Mouse (Mus musculus) T-helper 17 cell (primary cell): Measurements from ENCODE around the gene Zbtb16.

Experiments
- in situ Hi-C, 2 experiments: fragments of 300-600 bp; cut with MboI, MseI; formaldehyde crosslinking; loops; 1 replicate in 1 of 2; 2 replicates in 1 of 2; pipeline ENCODE4 v1.15.1; 2025; ENCODE audit warnings: high pct_unique_total_duplicates in 2 of 2

Zbtb16 gene

DNA sequence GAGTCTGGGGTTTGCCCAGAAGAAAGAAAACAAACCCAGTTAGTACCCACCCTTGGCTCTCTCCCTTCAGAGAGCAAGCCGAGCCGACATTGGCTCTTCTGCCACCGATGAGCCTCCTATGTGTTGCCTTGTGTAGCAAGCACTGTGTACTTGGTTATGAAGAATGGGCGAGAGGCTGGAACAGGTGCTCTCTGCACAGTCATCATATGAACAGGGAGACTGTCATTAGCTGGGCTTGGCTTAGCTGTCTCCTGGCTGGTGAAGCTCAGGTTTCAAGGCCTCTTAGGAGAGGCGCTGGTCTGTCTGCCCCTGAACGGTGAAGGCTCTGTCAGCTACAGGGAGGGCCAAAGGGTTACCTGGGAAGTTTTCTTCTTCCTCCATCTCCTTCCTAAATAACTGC is 62.9 kb downstream of the Zbtb16 start:
- in situ Hi-C loops, result no loop called here

DNA sequence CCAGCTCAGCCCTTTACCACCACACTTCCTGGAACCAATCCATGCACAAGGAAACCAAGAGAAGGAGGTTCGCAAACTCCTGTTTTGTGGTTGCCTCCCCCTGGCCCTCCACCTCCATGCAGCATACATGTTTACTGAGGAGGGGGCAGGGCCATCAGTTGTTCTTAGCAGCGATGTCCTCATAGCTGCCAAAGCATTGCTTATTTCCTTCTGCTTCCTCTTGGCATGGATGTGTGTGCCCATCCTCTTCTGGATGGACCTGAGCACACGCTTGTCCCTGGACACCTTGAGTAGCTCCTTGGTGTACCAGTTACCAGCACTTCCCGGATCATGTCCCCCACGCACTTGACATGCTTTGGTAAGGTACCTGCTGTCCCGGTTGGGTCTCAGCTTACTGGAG is 64.5 kb downstream of the Zbtb16 start:
- in situ Hi-C loops, result no loop called here

DNA sequence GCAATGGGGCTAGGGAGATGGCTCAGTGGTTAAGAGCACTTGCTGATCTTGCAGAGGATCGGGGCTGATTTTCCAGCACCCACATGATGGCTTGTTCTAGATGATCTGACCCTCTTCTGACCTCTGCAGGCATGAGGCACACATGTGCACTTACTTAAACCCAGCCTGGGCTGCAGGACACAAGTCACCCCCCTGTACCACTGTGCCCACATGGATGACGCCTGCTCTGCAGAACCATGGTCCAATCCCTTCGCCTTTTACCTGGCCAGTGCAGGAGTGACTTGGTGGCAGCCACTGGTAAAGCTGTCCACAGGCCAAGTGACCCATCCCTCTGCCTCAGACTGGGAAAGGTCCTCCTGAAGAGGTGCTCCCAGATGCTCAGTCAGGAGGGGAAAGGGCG is 67.1 kb downstream of the Zbtb16 start:
- in situ Hi-C loops, result no loop called here

DNA sequence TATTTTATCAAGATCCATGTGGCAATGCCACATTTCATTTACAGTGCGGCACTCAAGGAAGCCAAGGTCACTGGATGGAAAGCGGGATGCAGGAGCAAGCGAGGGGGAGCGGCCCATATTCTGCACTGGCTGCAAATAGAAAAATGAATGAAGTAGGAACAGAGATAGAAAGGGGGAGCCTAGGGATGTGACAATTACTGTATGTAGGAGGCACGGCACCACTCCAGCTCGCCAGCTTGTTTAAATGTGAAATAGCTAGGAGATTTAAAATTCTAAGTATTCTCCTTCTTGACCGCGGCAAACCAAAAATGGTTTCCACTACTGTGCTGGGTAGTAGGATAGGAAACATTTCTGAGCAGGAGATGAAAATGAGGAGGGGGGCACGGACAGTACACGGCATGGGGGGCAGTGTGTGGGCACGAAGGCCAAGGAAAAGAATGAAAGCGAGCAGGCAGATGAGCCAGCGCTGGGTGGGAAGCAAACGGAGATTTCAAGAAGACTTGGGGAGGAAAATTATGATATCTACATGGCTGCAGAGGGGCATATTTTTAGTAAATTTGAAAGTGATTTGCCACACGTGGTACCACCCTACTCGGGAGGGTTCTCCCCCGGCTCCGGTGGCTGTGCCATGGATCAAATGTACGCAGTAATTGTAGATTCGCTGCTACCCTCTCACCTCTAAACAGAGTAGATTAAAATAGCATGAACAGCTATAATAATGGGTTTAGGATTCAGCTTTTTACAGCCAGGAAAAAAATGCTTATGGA is 68.2 kb downstream of the Zbtb16 start:
- in situ Hi-C loops, result no loop called here

DNA sequence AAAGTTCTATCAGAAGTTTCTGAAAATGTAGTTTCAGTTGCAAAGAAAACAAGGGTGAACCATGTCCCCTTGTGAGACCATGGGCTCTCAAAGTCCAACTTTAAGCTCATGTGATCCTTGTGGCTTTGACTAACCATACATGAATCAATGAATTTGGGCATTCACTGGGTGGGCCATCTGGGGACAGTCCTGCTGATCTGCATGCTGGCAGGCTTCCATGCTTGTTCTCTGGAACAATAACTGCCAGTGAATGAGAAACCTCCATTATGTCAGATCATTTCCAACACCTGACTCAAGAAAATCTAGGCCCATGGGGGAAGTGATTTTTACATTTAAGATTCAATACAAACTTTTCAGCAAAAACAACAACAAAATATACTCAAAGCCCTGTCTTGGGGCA is 70.1 kb downstream of the Zbtb16 start:
- in situ Hi-C loops, result no loop called here

DNA sequence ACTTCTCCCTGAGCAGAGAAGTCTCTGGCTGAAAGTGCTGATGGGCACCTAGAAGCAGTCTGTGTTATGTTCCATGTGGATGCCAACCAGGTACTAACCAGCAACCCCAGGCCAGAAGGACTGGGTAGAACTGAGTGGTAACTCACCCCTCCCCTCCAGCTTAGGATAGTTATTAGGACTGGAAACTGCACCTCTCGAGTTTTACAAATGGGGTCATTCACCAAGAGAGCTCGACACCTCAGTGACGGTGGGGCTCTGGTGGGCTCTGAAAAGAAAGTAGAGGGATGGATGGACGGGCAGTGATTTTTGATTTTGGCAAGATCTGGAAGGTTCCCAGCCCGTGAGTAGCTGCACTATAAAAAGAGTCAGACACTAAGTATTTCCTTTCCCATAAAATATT is 71.7 kb downstream of the Zbtb16 start:
- in situ Hi-C loops, result no loop called here

DNA sequence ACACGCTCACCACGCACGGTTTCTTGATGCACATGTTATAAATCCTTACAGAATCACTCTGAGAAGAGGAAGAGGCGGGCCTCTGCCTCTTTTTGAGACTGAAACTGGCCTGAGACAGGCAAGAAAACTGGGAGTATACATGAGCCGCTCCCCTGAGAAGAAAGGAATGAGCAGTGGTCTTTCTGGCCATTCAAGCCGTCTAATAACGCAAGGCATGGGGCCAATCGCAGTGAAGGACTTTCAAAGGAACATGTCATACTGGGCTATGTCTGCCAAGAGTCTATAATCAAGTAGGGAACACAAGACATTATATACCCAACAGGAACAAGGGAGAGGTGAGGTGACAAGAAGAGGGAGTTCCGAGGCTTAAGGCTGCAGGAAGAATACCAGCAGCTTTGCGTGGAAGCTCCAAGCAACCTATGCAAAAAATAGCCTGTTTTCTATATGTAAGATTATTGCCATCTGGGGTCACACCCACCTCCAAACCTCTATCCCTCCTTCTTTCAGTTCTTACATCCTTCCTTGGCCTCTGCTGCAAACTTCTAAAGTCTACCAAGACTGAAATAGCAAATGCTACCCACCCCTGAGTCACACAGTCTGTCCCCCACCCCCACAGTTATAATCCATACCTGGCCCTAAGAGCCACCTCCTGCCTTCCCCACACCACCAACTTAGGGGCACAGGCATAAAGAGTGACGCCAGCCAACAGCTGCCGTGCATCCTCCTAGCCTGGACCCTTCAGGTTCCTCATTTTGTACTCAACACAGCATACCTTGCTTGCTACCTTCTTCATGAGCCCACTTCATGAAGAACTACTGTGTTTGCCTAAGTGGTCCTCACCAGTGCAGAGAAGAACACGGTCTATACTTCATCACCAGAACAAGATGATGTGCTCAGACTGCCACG is 74.0 kb downstream of the Zbtb16 start:
- in situ Hi-C loops, result no loop called here

DNA sequence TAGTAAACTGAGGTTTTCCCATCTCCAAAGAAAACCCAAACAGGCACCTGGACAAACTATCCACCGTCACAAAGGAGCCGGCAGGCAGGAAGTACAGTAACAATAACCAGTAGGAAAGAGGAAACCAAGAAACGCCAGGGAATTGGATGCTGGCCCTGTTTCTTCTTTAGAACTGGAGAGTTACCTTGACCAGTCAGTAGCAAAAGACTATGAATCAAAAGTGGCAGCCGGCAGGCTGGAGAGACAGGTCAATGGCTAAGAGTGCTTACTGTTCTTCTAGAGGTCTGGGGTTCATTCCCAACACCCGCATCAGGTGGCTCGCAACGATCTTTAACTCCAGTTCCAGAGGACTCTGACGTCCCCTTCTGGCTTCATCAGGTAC is 74.9 kb downstream of the Zbtb16 start:
- in situ Hi-C loops, result no loop called here

DNA sequence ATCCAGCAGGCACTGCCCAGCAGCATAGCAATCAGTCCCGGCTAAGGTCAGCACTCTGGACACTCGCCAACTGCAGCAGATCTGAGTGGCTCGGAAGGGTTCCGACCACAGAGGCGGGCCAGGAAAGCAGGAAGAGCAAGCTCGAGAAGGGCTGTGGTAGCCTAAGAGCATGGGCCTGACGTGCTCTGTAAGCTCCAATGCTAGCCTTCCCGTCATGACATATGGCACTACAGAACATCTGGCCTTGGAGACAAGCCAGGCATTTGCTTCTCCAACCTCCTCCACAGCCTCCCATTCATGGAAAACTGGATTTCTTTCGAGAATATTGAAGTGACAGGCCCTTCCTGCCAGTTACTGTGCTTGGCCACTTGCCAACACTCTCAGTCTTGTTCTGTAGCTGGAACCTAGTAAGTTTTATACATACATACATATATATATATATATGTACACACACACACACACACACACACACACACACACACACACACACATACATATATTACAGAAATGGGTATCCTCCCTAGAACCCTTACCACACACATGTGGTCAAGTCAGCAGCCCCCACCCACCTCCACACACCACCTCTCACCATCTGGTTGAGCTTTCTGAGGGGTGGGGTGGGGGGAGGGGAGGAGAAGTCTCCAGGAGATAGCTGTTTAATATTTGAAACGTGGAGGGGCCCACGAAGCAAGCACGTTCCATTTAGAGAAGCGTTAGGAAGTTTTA is 75.4 kb downstream of the Zbtb16 start:
- in situ Hi-C loops, result no loop called here

DNA sequence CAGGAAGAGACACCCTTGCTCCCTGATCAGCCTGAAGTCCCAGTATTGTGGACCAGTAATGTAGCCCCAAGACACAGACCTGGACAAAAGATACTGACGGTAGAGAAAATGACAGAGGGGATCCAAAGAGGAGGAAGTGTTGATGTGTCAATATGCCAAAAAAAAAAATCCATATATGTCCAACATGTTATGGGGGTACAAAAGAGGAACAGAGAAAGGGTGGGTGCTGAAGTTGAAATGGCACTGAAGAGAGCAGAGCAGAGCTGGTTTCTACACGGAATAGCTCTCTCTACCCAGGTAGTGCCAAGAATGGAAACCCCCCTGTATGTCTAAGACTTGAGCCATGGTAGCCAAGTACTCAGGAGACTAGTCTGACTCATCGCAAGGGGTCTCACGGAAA is 76.9 kb downstream of the Zbtb16 start:
- in situ Hi-C loops, result no loop called here

DNA sequence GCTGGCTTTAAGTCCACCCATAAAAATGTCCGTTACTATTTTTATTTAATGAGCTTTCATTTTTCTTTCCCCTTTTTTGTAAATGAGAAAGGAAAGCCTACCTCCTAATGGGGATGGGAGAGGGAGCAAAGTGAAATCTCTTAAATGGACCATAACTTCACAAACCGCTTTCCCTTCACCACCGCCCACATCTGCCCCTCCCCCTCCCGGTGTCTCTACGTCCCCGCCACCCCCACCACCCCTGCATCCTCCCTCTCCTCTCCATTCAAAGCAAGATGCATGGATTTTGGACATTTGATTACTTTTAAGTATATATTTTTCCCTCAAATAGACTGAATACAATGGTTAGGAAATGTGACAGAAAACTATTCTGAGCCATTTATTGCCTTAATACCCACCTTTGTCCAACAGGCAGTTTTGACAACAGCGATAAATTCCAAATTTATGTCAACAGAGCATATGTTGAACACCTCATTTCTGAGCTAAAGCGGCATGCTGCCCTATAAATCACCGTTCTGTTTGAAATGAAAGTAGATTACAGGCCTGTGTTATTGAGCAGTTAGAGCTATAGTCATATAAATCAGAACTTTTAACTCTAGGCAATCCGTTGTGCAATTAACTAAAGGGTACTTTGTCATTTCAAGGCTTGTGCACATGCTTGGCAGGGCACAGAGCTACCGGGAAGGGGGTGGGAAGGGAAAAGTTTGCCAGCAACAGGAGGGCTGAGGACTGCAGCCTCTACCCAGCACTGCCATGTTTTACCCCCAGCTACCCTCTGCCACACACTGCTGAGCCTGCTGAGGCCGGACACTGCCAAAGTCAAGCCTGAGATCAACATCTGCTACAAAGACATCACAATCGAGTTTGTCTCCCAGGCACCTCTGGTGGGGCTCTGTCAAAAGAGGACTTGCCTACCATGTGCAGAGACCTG is 78.1 kb downstream of the Zbtb16 start:
- in situ Hi-C loops, result no loop called here

DNA sequence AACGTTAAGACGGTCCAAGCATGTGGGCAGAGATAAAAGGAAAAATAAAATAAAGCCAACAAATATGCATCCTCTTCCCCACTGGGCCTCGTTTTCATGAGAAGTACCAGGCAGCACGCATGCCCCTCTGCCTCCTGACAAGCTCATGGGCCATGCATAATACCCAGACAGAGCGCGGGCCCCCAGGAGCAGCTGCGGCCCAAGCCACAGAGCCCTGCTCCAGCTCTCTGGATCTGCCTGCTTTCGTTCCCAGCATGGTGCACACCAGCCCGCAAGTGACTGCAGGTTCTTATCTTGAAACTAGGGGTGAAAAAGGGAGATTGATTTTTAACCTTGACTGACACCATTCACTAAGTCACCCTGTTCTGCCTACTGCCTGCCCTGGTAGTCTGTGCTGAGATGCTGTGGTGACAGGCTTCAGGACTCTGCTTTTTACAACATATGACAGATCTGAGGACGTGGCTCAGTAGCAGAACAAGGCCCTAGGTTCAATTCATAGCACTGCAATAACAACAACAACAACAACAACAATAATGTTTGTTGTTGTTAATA is 79.7 kb downstream of the Zbtb16 start:
- in situ Hi-C loops, result no loop called here

DNA sequence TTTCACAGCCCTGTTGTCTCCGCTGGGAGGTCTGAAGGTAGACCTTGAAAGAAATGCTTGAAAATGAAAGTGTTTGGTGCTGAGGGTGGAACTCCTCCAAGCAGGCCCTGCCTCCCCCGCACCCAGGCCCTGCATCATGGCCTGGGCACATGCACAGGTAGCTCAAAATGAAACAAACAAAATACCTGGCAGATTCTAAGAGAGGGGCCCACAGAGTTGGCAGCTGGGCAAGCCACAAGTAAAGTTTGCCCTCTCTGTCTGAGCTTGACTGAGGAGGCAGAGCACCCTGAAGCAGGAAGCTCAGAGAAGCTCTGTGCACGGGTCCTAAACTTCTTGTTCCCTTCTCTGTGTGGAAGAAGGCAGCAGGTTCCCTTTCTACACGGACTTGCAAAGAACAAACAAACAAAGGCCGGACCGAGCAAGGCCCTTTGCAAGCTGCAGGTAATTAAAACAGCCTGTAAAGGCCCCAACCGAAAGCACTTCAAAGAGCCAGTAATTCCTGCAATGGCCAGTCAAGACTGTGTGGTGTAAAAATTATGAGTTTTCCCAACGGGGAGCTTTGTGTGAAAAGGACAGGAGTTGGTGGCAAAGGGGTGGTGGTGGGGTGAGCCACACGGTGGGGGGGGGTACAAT is 80.5 kb downstream of the Zbtb16 start:
- in situ Hi-C loops, result no loop called here

DNA sequence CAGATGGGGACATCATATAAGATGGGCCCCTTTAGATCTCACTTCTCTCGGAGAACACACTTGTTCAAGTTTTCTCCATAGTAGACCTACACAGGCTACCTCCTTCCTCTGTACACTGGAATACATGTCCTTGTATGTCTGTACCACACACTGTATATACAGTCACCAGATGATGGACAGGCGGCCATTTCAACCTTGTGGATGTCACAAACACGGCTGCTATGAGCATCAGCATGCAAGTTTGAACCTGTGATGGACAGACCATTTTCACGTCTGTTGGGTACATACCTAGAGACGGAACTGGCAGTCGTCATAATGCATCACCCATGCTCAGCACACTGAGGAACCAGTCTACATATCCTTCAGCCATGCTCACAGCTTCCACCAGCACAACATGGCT is 81.6 kb downstream of the Zbtb16 start:
- in situ Hi-C loops, result no loop called here

DNA sequence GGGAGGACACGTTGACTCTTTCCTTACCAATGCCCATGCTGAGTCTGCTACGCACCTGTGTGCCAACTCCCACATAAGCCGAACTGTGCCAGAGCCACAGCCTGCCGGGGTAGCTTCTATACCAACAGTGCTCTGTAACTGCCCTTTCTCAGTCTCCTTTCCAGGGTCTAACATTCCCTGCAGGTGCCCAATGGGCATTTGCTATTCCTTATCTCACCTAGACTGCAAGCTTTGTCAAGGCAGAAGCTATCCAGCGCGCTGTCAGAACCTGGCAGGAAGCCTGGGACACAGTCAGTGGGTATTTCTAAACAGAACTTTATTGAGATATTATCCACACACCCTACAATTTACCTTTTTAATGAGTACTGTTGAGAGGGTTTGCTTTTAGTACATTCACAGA is 82.1 kb downstream of the Zbtb16 start:
- in situ Hi-C loops, result no loop called here

DNA sequence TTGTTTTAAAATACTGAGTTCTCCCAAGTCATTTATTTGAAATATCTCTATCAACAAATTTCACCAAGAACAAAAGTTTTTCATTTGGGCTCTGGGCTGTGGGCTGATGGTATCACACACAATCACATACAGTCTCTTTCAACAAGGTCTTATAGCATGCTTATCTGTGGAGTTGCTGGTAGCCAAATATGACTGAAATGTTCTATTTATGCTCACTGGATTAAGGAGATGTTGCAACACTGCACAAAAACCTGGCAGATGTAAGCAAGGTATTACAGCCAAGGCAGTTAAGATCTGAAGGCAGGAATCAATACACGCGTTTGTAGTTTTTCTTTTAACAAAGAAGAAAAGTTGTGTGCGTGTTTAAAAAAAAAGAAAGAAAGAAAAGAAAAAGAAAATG is 84.1 kb downstream of the Zbtb16 start:
- in situ Hi-C loops, result no loop called here

DNA sequence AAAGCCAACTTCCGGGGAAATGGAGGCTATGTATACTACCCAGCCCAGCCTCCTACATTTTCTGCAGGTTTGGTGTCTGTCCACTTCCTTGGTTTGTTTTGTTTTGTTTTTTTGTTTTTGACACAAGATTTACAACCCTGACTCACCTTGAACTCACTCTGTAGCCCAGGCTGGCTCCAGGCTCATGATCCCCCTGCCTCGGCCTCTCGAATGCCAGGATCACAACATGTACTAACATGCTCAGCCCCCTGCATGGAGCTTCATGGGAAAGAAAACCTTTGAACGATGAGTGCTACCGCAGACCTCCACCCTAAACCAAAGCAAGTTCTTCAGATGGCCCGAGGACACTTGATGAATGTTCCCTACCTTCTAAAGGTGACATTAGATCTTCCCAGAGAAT is 86.4 kb downstream of the Zbtb16 start:
- in situ Hi-C loops, result no loop called here

DNA sequence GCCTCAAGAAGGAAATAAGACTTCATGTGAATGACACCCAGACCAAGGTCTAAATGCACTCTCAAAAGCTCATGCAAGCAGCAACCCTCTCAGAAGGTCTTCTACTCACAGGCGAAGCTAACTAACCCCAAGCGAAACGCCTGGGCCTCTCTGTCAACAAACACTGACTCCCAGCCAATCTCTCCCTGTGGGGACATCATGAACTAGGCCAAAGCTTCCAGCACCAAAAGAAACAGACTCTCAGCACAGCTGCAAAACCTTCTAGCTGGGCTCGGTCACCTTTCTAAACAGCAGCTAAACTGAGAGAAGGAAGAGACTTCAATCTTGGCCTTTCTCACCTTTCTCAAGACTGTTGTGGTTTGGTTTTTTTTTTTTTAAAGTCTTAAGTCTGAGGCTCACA is 86.9 kb downstream of the Zbtb16 start:
- in situ Hi-C loops, result no loop called here

DNA sequence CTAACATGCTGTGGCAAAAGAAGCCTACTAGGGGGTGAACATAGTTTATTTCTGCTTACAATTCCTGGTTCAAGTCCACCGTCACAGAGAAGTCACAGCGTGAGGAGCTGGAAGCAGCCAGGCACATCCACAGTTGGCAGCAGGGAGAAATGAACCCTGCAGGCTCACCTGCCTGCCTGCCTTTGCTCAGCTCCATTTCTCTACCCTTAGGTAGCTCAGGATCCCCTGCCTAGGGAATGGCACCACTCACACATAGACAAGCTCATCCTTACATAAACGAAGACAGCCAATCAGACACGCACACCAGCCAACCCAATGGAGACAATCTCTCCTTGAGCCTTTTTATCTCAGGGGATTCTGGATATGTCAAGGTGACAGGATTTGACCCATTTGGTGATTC is 87.3 kb downstream of the Zbtb16 start:
- in situ Hi-C loops, result no loop called here

DNA sequence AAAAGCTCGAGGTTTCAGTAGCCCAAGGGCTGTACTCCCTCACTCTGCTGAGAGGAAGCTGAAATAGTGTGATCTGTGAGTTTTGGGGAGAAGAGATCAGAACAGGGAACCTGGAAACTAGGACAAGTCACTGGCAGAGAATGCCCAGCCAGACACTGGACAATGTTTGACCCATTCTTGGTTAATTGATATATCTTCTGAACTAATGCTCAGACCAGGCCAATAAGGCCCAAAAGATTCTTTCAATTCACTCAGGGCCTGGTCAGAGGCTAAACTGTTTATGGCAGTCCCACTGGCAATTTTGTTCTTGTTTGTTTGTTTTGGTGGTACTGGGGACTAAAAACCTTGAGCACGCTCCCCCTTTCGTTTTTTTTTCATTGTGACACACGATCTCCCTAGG is 87.8 kb downstream of the Zbtb16 start:
- in situ Hi-C loops, result no loop called here

DNA sequence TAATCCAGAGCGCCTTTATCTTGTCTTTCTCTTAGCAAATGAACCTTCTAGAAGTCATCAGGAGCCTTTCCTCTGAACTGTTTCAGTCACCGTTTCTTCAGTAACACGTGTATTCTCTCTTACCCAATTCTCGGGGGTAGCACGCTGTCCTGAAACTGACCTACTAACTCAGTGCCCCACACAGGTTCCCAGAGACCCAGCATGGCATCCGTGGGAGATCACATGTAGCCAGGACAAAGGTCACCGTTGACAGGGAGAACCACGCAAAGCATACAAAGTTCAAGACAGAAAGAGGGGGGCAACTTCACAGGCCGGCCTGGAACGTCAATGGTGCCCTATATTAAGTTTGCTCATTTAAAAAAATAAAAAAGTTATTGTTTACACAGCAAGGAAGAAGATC is 89.5 kb downstream of the Zbtb16 start:
- in situ Hi-C loops, result no loop called here
